Mouse (Mus musculus): Measurements from ENCODE around the gene Ankrd13c.
"Not testable (repeated sequence)": the region's sequence is repeated elsewhere in the genome, so short reads cannot be mapped to it uniquely, and the experiment has no call there.

The Ankrd13c gene

GRCm38 (mm10) chr3:157946843-157947358, at the start of gene Ankrd13c:
Gene Ankrd13c (plus strand): TSS chr3:157947239.
- peak; percentile 95 for DNase-seq (ENCODE audit: low read depth, low spot score)

DNA sequence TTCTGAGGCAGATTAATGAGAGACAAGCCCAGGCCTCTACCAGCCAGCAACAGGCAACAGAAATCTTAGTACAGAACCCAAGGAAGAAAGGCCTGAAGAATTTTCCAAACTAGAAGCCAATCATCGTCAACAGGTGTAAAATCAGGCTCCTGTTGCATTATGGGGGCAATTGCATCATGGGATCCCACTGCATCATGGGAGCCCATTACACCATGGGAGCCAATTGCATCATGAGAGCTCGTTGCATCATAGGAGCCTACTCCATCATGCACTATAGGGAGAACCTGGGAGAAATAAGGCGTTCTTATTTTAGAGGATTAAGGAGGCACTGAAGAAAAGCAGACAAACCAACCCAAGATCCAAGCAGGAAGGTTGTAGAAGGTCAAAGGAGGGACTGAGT, 49.4 kb upstream of the Ankrd13c start:
- no peak for DNase-seq (ENCODE audit: low read depth, low spot score)

DNA sequence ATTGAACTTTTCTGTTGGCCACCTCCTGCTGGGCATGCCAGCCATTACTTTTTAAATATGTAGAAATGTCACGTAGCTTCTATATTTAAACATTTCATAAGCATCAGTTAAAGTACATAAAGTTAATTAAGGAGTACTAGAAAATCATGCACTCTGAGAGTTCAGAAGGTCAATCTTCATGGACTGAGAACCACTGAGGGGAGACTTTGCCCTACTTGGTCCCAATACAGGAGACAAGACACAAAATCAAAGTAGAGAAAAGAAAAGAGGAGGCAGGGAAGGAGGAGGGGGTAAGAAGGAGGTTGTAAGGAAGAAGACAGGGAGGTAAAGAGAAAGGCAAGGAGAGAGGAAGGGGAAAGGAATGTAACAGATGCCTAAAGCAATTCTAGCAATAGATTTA, 47.1 kb upstream of the Ankrd13c start:
- no peak for DNase-seq (ENCODE audit: low read depth, low spot score)

- no peak for DNase-seq (ENCODE audit: low read depth, low spot score)
Observed at GRCm38 (mm10) chr3:157901721-157902120, 45.3 kb upstream of the Ankrd13c start.

GRCm38 (mm10) chr3:157908166-157908565, 38.9 kb upstream of the Ankrd13c start:
- no peak for DNase-seq (ENCODE audit: low read depth, low spot score)

- no peak for DNase-seq (ENCODE audit: low read depth, low spot score)
Observed at GRCm38 (mm10) chr3:157910262-157910661, 36.8 kb upstream of the Ankrd13c start.

GRCm38 (mm10) chr3:157912155-157912554, 34.9 kb upstream of the Ankrd13c start:
- DNase-seq (ENCODE audit: low read depth, low spot score) = no peak

DNA sequence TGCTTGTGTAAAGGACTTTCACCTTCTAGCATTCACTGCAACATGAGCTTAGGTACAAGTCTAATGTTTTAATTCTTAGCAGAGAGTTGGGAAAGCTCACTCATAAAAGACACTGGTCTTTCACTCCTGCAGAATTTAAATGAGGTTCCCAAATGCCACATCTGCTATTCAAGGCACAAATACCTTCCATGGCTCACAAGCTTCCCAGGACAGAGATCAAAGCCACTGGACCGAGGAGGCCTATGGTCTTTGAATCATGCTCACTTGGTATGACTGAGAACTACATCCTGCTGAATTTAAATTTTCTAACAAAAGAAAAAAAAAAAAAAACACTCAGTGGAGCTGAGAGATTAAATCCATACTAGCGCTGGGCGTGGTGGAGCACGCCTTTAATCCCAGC, 30.7 kb upstream of the Ankrd13c start:
- no peak for DNase-seq (ENCODE audit: low read depth, low spot score)

DNA sequence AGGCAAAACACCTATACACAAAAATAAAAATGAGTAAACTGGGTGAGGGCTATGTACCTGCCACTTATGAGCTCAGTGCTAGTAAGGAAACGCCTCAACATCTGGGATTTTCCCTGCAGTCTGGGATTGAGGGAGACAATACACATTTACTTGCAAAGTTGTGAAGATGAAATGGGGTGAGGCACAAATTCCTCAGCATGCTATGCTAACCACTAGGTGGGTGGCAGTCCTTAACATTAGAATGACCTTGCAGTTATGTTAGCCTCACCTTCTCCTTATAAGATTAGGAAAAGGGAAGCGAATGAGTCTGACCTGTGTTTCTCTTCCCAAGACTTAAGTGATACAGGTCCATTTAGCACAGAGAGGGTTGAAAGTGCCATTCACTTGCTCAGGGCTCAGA, 25.7 kb upstream of the Ankrd13c start:
- no peak for DNase-seq (ENCODE audit: low read depth, low spot score)

DNA sequence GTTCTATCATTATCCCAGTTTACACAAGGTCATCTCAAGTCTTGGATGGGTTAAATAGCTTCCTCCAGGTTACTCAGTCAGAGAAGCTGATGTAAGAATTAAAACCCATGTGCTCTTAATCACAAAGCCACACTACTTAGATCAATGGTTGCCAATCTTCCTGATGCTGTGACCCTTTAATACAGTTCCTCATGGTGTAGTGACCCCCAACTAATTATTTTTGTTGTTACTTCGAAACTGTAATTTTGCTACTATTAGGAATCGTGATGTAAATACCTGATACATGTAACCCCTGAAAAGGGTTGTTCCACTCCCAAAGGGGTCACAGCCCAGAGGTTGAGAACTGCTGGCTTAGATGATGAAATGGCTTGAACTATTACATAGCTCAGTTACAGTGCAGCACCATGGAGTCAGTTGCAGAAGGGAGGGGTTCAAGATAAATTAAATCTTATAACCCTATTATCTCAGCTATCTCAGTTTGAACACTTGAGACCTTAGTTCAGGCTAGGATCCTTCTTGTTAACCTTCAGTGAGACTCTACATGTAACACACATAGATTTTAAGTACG, 23.7 kb upstream of the Ankrd13c start:
- no peak for DNase-seq (ENCODE audit: low read depth, low spot score)

- peak; percentile 57 for DNase-seq (ENCODE audit: low read depth, low spot score)
Observed at GRCm38 (mm10) chr3:157924692-157925328, 22.2 kb upstream of the Ankrd13c start, which contains the start of gene Cth. Gene Cth (minus strand): TSS chr3:157925077.

DNA sequence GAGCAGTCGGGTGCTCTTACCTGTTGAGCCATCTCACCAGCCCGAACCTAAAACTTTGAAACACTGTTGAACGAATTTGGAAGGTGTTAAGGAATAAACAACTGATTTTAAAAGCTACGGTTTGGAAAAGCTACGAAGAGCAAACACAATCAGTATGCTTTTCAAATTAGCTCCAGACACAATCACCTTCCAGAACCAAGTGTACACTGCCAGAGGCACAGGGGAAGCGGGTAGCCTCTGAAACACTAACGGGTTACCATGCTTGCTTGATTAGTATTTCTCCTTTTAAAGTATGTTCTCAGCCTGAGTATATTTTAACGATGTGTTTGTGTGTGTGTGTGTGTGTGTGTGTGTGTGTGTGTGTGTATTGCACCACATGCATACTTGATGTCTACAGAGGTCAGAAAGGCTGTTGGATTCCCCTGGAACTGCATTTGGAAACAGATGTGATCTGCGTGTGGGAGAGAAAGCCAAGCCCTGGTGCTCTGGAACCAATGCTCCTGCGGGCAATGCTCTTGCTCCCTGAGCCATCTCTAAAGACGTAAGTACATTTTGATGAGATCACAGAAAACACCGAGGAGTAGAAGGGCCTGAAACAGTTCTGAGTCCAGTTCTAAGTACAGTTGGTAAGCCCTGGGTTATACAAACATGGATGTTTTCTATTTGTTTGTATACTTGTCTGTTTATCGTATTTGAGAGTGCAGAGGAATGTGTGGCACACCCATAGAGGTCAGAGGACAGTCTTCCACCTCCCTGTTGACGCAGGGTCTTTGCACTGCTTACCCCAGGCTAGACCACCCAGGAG, 21.1 kb upstream of the Ankrd13c start:
- no peak for DNase-seq (ENCODE audit: low read depth, low spot score)

- no peak for DNase-seq (ENCODE audit: low read depth, low spot score)
Observed at GRCm38 (mm10) chr3:157926761-157927160, 20.3 kb upstream of the Ankrd13c start.

- DNase-seq (ENCODE audit: low read depth, low spot score) = no peak
Observed at GRCm38 (mm10) chr3:157928731-157929130, 18.3 kb upstream of the Ankrd13c start.

GRCm38 (mm10) chr3:157929417-157929816, 17.6 kb upstream of the Ankrd13c start:
- DNase-seq (ENCODE audit: low read depth, low spot score) = no peak

GRCm38 (mm10) chr3:157931592-157931991, 15.4 kb upstream of the Ankrd13c start:
- DNase-seq (ENCODE audit: low read depth, low spot score) = peak; percentile 24

DNA sequence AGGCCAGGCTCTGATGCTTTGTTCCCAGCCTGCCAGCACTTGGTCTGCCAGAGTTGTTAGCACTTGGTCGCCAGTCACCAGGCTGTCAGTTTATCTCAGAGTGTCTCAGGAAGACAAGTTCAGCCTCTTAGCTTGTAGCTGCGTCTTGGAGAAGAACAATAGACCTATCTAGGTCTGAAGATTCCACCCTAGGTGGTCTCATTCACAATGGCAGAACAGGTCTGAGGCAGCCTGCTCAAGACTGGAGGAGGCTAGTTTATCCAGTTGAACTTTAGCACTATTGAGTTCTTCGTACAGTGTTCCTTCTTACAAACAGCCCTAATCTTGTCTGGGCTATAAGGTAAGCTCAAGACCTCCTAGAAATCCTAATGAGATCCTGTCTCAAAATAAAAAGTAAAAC, 15.0 kb upstream of the Ankrd13c start:
- DNase-seq (ENCODE audit: low read depth, low spot score) = no peak

- not testable (repeated sequence) for DNase-seq (ENCODE audit: low read depth, low spot score)
Observed at GRCm38 (mm10) chr3:157933223-157933622, 13.8 kb upstream of the Ankrd13c start.

DNA sequence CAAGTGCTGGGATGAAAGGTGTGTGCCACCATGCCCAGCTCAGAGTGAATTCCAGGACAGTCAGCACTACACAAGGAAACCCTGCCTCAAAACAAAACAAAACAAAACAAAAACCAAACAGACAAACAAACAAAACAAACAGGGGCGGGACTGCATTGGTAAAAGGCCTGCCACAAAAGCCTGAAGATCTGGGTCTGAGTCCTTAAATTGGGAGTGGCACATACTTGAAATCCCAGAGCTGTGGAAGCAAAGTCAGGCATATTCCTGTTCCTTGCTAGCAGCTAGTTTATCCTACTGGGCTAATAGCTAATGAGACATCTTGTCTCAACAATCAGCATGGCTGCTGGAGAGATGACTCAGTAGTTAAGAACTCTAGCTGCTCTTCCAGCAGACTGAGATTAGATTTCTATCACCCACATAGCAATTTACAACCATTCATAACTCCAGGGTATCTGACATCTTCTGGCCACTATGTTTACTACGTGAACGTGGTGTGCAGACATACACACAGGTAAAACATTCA, 12.7 kb upstream of the Ankrd13c start:
- DNase-seq (ENCODE audit: low read depth, low spot score) = no peak

DNA sequence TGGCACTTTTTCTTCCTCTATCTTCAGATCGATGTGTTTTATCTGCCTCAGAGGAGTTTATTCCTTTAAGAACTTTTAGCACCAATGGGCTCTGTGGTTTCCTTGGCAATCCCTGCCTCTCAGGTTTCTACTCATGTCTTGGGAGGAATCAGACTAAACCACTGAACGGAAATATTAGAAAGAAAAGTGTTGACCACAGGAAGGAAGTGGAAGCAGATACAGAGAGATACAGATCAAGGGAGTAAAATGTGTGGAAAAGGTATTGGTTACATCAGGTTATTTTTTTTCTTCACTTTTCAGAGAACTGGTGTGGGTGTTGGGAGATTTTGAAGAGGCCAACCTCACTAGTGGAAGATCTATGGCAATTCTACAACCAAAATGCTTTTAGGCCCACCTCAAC, 8.5 kb upstream of the Ankrd13c start:
- DNase-seq (ENCODE audit: low read depth, low spot score) = peak; percentile 80

DNA sequence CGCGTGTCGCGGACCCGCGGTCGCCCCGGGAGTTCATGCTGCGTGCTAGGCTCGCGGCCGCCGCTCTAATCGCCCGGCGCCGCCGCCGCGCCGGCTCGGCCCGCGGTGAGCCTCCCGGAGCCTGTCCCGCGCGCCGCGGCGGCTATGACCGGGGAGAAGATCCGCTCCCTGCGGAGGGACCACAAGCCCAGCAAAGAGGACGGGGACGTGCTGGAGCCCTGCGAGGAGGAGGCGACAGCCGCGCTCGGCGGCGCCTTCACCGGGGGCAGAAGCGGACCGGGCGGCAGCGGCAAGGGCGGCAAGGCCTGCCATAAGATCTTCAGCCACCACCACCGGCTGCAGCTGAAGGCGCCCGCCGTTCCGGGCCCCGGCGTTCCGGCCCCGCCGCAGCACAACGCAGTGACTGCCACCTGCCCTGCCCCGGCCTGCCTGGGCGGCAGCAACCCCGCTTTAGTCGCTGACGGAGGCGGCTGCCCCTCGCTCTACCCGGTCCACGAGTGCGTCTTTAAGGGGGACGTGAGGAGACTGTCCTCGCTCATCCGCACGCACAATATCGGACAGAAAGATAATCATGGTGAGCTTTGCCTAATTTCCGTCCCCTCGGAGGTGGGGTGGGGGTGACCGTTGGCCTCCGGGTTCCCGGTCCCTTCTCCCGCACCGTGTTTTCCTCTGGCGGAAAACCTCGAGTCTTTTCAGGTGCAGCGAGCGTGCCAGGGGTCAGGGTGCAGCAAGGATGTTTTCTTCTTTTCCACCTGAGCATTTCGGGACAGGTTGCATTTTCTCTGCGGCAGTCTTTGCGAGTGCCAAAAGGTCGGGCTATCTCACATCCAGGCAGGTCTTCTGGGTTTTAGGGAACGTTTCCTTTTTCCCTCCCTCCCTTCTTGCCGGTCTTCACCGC, 593 bp downstream of the Ankrd13c start:
- DNase-seq (ENCODE audit: low read depth, low spot score) = no peak

All from CD4-positive helper T cell, adult 2 months (primary cell).